Comparison of ENCODE assay signal across 17 mouse cellular contexts in the genomic region with DNA sequence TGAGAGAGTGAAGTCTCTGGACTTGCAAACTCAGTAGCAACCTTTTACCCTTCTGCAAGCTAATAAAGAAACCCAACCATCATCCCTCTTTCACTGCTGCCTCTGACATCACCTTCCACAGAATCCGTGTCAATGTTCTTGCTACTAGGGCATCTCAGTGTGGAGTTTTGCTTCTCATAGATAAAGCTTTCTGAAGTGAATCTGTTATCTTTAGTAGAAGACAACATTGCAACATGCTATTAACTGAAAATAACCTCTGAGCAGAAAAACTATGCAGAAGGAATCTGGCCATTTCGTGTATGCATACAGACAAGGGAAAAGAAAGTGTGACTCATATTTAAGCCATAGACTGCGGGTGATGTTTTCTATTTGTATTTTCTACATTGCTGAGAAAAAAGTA.
DNase-seq lines count a peak whose midpoint lies in the region; ATAC-seq and TF ChIP-seq lines count a peak whose summit lies in the region.
"Had no signal": no experiment of that assay in that cellular context is flagged by ENCODE, and none has a peak within 500 bp of the region (broad histone marks: within the 10 kb centered on the region; RNA-seq: fewer than 3 reads in every experiment).

No protein-coding gene starts in this region.

- no peak for TF ChIP-seq POLR2A in olfactory bulb, adult 2 months (IDR thresholded peaks at IDR 0.05; ENCODE audit: insufficient read depth, low read depth, low read length)

- DNase-seq in kidney, postnatal 0 days (ENCODE audit: low spot score): peak; percentile 38
- DNase-seq in kidney, adult 8-10 months: no peak
- peak; percentile 62 for DNase-seq in NIH3T3 (ENCODE audit: low read depth)
- no peak for DNase-seq in adrenal gland, postnatal 14 days
- DNase-seq in spleen, postnatal 10 days (ENCODE audit: low spot score in 2 of 2): no peak
- DNase-seq: adrenal gland, postnatal 10 days; cerebellum, adult 11-12 months; cerebellum, adult 9-10 months; cerebellum, postnatal 25 days; gastrocnemius, postnatal 10 days; heart, adult 18-20 months; heart, postnatal 14 days had no signal

- no peaks in the 10 kb centered on the region for H3K4me1 ChIP-seq in kidney, postnatal 0 days (replicated peaks; ENCODE audit: insufficient read depth, low read length)
- peaks cover 9% of the 10 kb centered on the region; the same call in 1 of the 2 replicates for H3K4me1 ChIP-seq in olfactory bulb, adult 2 months (ENCODE audit: control insufficient read depth, insufficient read depth, low read length)
- H3K4me1 ChIP-seq: forebrain, embryonic 15.5 days; hindbrain, embryonic 13.5 days had no signal

- H3K27me3 ChIP-seq in kidney, postnatal 0 days (ENCODE audit: insufficient read depth, low read length): no peaks in the 10 kb centered on the region
- H3K27me3 ChIP-seq: forebrain, embryonic 15.5 days; heart, embryonic 15.5 days; hindbrain, embryonic 13.5 days had no signal

- H3K4me2 ChIP-seq in kidney, postnatal 0 days (ENCODE audit: low read length): no peak overlapping the region
- H3K4me2 ChIP-seq: forebrain, embryonic 15.5 days; heart, embryonic 11.5 days; heart, embryonic 15.5 days; hindbrain, embryonic 13.5 days had no signal

- 66% methylated on average over 3 of the region's 3 CpGs for WGBS in kidney, postnatal 0 days
- WGBS in olfactory bulb, adult 2 months: 31% methylated on average over 3 of the region's 3 CpGs

- no peaks in the 10 kb centered on the region for H3K9me3 ChIP-seq in kidney, postnatal 0 days (replicated peaks; ENCODE audit: low read length)
- H3K9me3 ChIP-seq: forebrain, embryonic 15.5 days; heart, embryonic 15.5 days; hindbrain, embryonic 13.5 days had no signal

- 0 out of 2 replicates have a peak overlapping the region, but pooled peaks have one; percentile 6 for H3K27ac ChIP-seq in kidney, postnatal 0 days
- H3K27ac ChIP-seq in olfactory bulb, adult 2 months (ENCODE audit: insufficient read depth, low read depth, low read length): peak overlapping the region; percentile 80; the same call in 1 of the 2 replicates
- H3K27ac ChIP-seq: forebrain, embryonic 15.5 days; heart, embryonic 15.5 days; hindbrain, embryonic 13.5 days had no signal

- H3K36me3 ChIP-seq in kidney, postnatal 0 days (ENCODE audit: insufficient read depth, low read length): no peaks in the 10 kb centered on the region
- H3K36me3 ChIP-seq: forebrain, embryonic 15.5 days; heart, embryonic 15.5 days; hindbrain, embryonic 13.5 days had no signal

- no peak overlapping the region for H3K9ac ChIP-seq in kidney, postnatal 0 days (ENCODE audit: low read depth, low read length)
- H3K9ac ChIP-seq: forebrain, embryonic 15.5 days; heart, embryonic 15.5 days; hindbrain, embryonic 13.5 days had no signal

- no peak for TF ChIP-seq CTCF in kidney, postnatal 0 days (IDR thresholded peaks at IDR 0.05; ENCODE audit: low read depth)
- TF ChIP-seq CTCF in olfactory bulb, adult 2 months (IDR thresholded peaks at IDR 0.05; ENCODE audit: insufficient read depth, low read depth, low read length): no peak

- no peak overlapping the region for H3K4me3 ChIP-seq in kidney, postnatal 0 days (replicated peaks; ENCODE audit: low read depth, low read length)
- no peak overlapping the region for H3K4me3 ChIP-seq in olfactory bulb, adult 2 months (ENCODE audit: insufficient read depth, low read depth, low read length)
- H3K4me3 ChIP-seq: forebrain, embryonic 15.5 days; heart, embryonic 15.5 days; hindbrain, embryonic 13.5 days had no signal

- no peak for ATAC-seq in kidney, postnatal 0 days (replicated peaks; ENCODE audit: low FRiP score, low read depth)
- ATAC-seq: forebrain, embryonic 15.5 days had no signal

Comparison
In these comparisons a context has a peak if more than half of its experiments do, and no peak if none do; other contexts are left out.
1. DNase-seq: peak in kidney, postnatal 0 days (single experiment) and NIH3T3 (single experiment); none in kidney, adult 8-10 months (0 of 2), adrenal gland, postnatal 14 days (single experiment) and spleen, postnatal 10 days (0 of 2).